Mouse (Mus musculus): ENCODE measurements around the gene Pcdh8.

Gene Pcdh8

DNA sequence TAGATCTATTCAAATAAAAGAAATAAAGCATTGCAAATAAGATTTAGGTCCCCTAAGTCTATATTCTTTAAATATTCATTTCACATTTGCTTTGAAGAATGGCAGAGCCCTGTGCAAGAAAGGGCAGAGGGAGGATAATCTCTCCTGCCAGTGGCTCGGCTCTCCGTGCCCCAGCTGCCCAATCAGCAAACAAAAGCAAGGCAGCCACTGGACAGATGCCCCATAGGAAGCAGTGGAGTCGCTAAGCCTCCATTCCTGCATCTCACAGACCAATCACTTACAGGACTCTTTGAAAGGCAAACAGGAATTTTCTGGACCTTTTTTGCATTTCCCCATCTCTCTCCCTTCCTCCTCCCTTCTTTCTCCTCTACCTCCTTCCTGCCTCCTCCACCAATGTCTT is 17.0 kb downstream of the Pcdh8 start:
- DNase-seq (ENCODE audit: extremely low spot score, low read depth, low spot score): no peak

- no peak for DNase-seq (ENCODE audit: extremely low spot score, low read depth, low spot score)
Measured at GRCm38 (mm10) chr14:79753733-79754132, 17.4 kb downstream of the Pcdh8 start.

DNA sequence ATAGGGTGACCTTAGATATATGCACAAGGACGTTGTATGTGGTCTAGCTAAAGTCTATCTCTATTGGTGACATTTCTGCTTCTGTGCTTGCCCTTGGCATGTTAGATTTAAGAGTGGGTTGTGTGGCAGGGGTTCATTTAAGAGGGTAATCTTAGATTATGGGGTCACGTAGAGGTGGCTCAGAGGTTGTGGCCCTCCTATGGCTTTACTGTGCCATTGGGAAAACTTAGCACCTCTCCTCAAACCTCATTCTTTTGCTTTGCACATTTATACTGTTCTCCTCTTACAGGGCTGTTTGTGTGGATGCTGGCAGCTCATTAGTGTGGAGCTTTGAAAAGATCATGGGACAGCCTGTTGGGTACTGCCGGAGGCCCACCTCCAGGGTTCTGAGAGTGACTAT is 30.6 kb downstream of the Pcdh8 start:
- peak; percentile 14 for DNase-seq (ENCODE audit: extremely low spot score, low read depth, low spot score)

DNA sequence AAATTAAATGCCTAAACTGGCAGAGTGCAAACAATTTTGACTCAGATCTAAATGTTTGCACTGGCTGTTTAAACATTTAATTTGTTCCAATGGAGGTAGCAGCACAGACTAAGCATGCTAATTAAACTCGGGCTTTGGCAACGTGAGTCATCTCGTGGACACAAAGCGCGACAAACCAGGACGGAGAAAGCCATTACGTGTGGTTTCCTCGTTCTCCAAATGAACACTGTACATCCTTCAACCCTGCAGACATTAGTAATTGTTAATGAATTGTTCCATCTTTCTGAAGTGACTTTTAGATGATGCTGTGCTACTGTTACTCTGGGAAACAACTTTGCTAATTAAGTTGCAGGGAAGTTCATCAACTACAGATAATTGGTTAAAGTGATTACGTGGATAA is 32.7 kb downstream of the Pcdh8 start:
- no peak for DNase-seq (ENCODE audit: extremely low spot score, low read depth, low spot score)

GRCm38 (mm10) chr14:79737642-79738379 is 33.3 kb downstream of the Pcdh8 start:
- no peak for DNase-seq (ENCODE audit: extremely low spot score, low read depth, low spot score)

GRCm38 (mm10) chr14:79736781-79737180 is 34.3 kb downstream of the Pcdh8 start:
- DNase-seq (ENCODE audit: extremely low spot score, low read depth, low spot score): no peak

DNA sequence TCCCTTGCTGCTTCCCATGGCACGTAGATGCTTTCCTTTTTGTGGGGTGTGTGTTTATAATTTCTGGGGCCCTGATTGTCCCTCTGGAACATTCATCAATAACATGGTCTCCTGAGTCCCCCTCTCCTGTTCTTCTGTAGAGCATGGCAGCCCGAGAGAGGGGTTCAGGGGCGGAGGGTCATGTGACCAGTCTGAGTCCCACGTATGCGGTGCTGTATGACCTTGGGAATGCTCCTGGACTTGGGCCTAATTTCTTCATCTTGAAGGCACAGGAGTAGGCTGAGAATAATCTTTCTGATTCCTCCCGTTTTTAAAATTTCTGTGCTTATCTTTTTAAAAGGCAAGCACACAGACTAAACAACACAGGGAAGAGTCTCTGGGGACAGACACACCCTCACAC is 37.6 kb downstream of the Pcdh8 start:
- no peak for DNase-seq (ENCODE audit: extremely low spot score, low read depth, low spot score)

GRCm38 (mm10) chr14:79728811-79729210 is 42.3 kb downstream of the Pcdh8 start:
- DNase-seq (ENCODE audit: extremely low spot score, low read depth, low spot score): no peak

DNA sequence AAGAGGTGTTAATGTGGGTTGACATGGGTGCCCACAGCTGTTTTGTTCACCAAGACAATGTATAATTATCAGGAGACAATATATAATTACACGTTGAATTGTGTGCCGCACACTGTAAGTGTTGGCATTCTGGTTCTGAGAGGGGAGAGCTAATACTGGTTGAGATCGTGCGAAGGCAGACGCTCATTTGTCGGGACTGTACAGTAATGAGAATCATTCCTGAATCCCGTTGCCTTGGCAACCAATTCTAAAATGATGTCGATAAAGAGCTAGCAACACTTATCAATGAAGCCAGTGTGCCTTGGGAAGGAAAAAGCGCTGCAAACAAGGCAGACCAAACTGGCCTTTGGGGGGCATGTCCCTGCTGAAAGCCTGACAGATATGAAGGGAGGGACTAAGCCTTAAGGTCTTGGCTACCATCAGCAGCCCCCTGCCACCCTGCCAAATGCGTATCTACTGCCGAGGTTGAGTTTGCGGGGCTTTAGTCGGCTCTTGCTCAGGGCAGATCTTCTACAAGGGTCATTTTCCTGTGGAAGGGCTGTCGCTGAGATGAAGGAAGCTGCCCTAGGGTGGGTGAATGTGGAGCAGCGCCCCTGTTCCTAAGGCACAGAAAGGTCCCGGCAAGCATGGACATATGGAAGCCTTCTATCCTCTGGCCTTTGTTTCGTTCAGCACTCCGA is 47.0 kb downstream of the Pcdh8 start:
- DNase-seq (ENCODE audit: extremely low spot score, low read depth, low spot score): no peak

- DNase-seq (ENCODE audit: extremely low spot score, low read depth, low spot score): no peak
Measured at GRCm38 (mm10) chr14:79722228-79722627, 48.9 kb downstream of the Pcdh8 start.
